Mouse (Mus musculus): ENCODE measurements around the gene Corin. TPM values are rescaled to one million over a fixed set of nuclear protein-coding genes. Genes with fewer than 3 reads are reported as not detected.

Corin gene
- polyA plus RNA-seq, 1 experiment = not detected

GRCm38 (mm10) chr5:72282907-72283306, 221.4 kb downstream of the Corin start:
- TF ChIP-seq CTCF (IDR thresholded peaks at IDR 0.05; ENCODE audit: low read depth, low read length) (no peak), POLR2A (IDR thresholded peaks at IDR 0.05; ENCODE audit: borderline replicate concordance, low read depth, low read length) (no peak)
- Histone ChIP-seq H3K4me1 (ENCODE audit: control insufficient read depth, insufficient read depth, low read length) (0 out of 2 replicates have a peak, but pooled peaks cover 3% of the 10 kb centered on the region), H3K27ac (ENCODE audit: insufficient read depth, low read depth, low read length) (no peak overlapping the region), H3K4me3 (ENCODE audit: insufficient read depth, low read length) (no peak overlapping the region)

GRCm38 (mm10) chr5:72269652-72270051, 234.6 kb downstream of the Corin start:
- Histone ChIP-seq H3K27ac (ENCODE audit: insufficient read depth, low read depth, low read length) (peak overlapping the region; percentile 61; the same call in 1 of the 2 replicates), H3K4me1 (ENCODE audit: control insufficient read depth, insufficient read depth, low read length) (peaks cover 13% of the 10 kb centered on the region), H3K4me3 (ENCODE audit: insufficient read depth, low read length) (no peak overlapping the region)
- TF ChIP-seq POLR2A (IDR thresholded peaks at IDR 0.05; ENCODE audit: borderline replicate concordance, low read depth, low read length) = no peak
- no peak for TF ChIP-seq CTCF (IDR thresholded peaks at IDR 0.05; ENCODE audit: low read depth, low read length)

- Histone ChIP-seq H3K4me1 (ENCODE audit: control insufficient read depth, insufficient read depth, low read length) (peaks cover 13% of the 10 kb centered on the region), H3K4me3 (ENCODE audit: insufficient read depth, low read length) (no peak overlapping the region), H3K27ac (ENCODE audit: insufficient read depth, low read depth, low read length) (peak overlapping the region; percentile 61)
- TF ChIP-seq POLR2A (IDR thresholded peaks at IDR 0.05; ENCODE audit: borderline replicate concordance, low read depth, low read length) = no peak
- TF ChIP-seq CTCF (IDR thresholded peaks at IDR 0.05; ENCODE audit: low read depth, low read length) = no peak
Observed at GRCm38 (mm10) chr5:72269204-72269603, 235.1 kb downstream of the Corin start.

GRCm38 (mm10) chr5:72266955-72267535, 237.2 kb downstream of the Corin start:
- TF ChIP-seq CTCF (IDR thresholded peaks at IDR 0.05; ENCODE audit: low read depth, low read length) (no peak), POLR2A (IDR thresholded peaks at IDR 0.05; ENCODE audit: borderline replicate concordance, low read depth, low read length) (no peak)
- H3K4me1 ChIP-seq (ENCODE audit: control insufficient read depth, insufficient read depth, low read length) = peaks cover 23% of the 10 kb centered on the region
- no peak overlapping the region for H3K4me3 ChIP-seq (ENCODE audit: insufficient read depth, low read length)
- no peak overlapping the region for H3K27ac ChIP-seq (ENCODE audit: insufficient read depth, low read depth, low read length)

- TF ChIP-seq CTCF (IDR thresholded peaks at IDR 0.05; ENCODE audit: low read depth, low read length) = no peak
- Histone ChIP-seq H3K27ac (ENCODE audit: insufficient read depth, low read depth, low read length) (no peak overlapping the region), H3K4me3 (ENCODE audit: insufficient read depth, low read length) (no peak overlapping the region)
Observed at GRCm38 (mm10) chr5:72264195-72264751, 240.0 kb downstream of the Corin start.

GRCm38 (mm10) chr5:72261802-72262324, 242.4 kb downstream of the Corin start:
- H3K27ac ChIP-seq (ENCODE audit: insufficient read depth, low read depth, low read length) = peak overlapping the region; percentile 67
- no peak overlapping the region for H3K4me3 ChIP-seq (ENCODE audit: insufficient read depth, low read length)
- H3K4me1 ChIP-seq (ENCODE audit: control insufficient read depth, insufficient read depth, low read length) = peaks cover 35% of the 10 kb centered on the region
- TF ChIP-seq POLR2A (IDR thresholded peaks at IDR 0.05; ENCODE audit: borderline replicate concordance, low read depth, low read length) (no peak), CTCF (IDR thresholded peaks at IDR 0.05; ENCODE audit: low read depth, low read length) (no peak)

More at GRCm38 (mm10) chr5:72264195-72264751, 240.0 kb downstream of the Corin start:
- peaks cover 34% of the 10 kb centered on the region for H3K4me1 ChIP-seq (ENCODE audit: control insufficient read depth, insufficient read depth, low read length)

GRCm38 (mm10) chr5:72259298-72259621, 245.0 kb downstream of the Corin start:
- H3K4me1 ChIP-seq (ENCODE audit: control insufficient read depth, insufficient read depth, low read length) = peaks cover 45% of the 10 kb centered on the region
- no peak overlapping the region for H3K4me3 ChIP-seq (ENCODE audit: insufficient read depth, low read length)
- peak overlapping the region; percentile 83 for H3K27ac ChIP-seq (ENCODE audit: insufficient read depth, low read depth, low read length)

GRCm38 (mm10) chr5:72258409-72259297, 245.6 kb downstream of the Corin start:
- H3K4me1 ChIP-seq (ENCODE audit: control insufficient read depth, insufficient read depth, low read length) = peaks cover 41% of the 10 kb centered on the region
- H3K4me3 ChIP-seq (ENCODE audit: insufficient read depth, low read length) = no peak overlapping the region
- peak overlapping the region; percentile 83 for H3K27ac ChIP-seq (ENCODE audit: insufficient read depth, low read depth, low read length)
- no peak for TF ChIP-seq CTCF (IDR thresholded peaks at IDR 0.05; ENCODE audit: low read depth, low read length)
- no peak for TF ChIP-seq POLR2A (IDR thresholded peaks at IDR 0.05; ENCODE audit: borderline replicate concordance, low read depth, low read length)

More at GRCm38 (mm10) chr5:72259298-72259621, 245.0 kb downstream of the Corin start:
- TF ChIP-seq POLR2A (IDR thresholded peaks at IDR 0.05; ENCODE audit: borderline replicate concordance, low read depth, low read length) (no peak), CTCF (IDR thresholded peaks at IDR 0.05; ENCODE audit: low read depth, low read length) (no peak)

- H3K4me3 ChIP-seq (ENCODE audit: insufficient read depth, low read length) = no peak overlapping the region
- TF ChIP-seq POLR2A (IDR thresholded peaks at IDR 0.05; ENCODE audit: borderline replicate concordance, low read depth, low read length) (no peak), CTCF (IDR thresholded peaks at IDR 0.05; ENCODE audit: low read depth, low read length) (no peak)
- H3K27ac ChIP-seq (ENCODE audit: insufficient read depth, low read depth, low read length) = no peak overlapping the region
- H3K4me1 ChIP-seq (ENCODE audit: control insufficient read depth, insufficient read depth, low read length) = peaks cover 35% of the 10 kb centered on the region
Observed at GRCm38 (mm10) chr5:72257084-72257483, 247.2 kb downstream of the Corin start.

Measured in bone marrow macrophage, adult 2 months (primary cell).